Mouse (Mus musculus): Measurements from ENCODE around the gene Flot1. TPM values are rescaled to one million over a fixed set of nuclear protein-coding genes. Genes with fewer than 3 reads are reported as not detected.

Flot1 gene
- polyA plus RNA-seq, 1 experiment = 140 TPM

DNA sequence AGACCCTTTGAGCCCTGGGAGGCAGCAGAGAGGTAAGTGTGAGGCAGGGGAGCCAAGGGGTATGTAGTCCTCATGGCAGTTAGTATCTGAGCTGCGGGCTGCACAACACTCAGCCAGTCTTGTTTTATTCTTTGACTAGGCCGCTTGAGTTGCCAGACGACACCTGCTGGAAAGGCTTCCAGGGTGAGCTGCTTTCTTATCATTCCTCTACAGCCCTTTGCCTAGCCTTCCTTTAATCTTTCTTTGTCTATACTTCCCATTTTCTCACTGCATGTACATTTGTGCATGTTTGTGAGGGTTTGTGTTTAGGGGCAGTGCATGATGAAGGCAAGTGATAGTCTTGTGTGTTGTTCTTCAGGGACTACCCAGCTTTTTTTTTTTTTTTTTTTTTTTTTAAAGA lies 27.9 kb downstream of the Flot1 start:
- TF ChIP-seq CTCF (IDR thresholded peaks at IDR 0.05; ENCODE audit: borderline replicate concordance, insufficient read depth, low read depth, low read length) = no peak
- no peak for TF ChIP-seq POLR2A (IDR thresholded peaks at IDR 0.05; ENCODE audit: borderline replicate concordance, insufficient read depth, low read length)
- WGBS = 90% methylated on average over 3 of the region's 3 CpGs
- no peaks in the 10 kb centered on the region for H3K4me1 ChIP-seq (ENCODE audit: control insufficient read depth, insufficient read depth, low read length)
- H3K27ac ChIP-seq (ENCODE audit: insufficient read depth, low read length) = no peak overlapping the region
- no peak overlapping the region for H3K4me3 ChIP-seq (replicated peaks; ENCODE audit: insufficient read depth, low read depth, low read length)
- no peaks in the 10 kb centered on the region for H3K27me3 ChIP-seq (ENCODE audit: control insufficient read depth, insufficient read depth, low read length)
- no peak for DNase-seq

DNA sequence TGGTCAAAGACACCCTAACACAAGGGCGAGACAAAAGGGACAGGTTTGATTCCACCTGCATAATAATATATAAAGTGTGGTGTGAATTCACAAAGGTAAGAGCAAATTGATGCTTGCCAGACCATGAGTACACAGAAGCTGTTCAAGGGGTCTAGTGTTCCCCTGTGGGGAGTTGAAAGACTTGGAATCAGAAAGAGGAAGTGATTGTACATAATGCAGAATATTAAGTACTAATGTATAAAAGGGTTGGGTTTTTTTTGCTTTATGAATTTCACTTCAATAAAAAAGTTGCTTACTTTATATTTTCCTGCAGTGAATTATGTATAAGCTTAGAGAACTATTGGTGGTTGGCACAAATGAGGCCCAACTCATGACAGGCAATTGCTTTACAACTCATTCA lies 36.3 kb downstream of the Flot1 start:
- WGBS = 95% methylated on average over 1 of the region's 1 CpGs
- Histone ChIP-seq H3K4me1 (ENCODE audit: control insufficient read depth, insufficient read depth, low read length) (no peaks in the 10 kb centered on the region), H3K27ac (ENCODE audit: insufficient read depth, low read length) (no peak overlapping the region), H3K4me3 (replicated peaks; ENCODE audit: insufficient read depth, low read depth, low read length) (no peak overlapping the region), H3K27me3 (ENCODE audit: control insufficient read depth, insufficient read depth, low read length) (no peaks in the 10 kb centered on the region)
- DNase-seq = no peak
- TF ChIP-seq CTCF (IDR thresholded peaks at IDR 0.05; ENCODE audit: borderline replicate concordance, insufficient read depth, low read depth, low read length) = no peak
- TF ChIP-seq POLR2A (IDR thresholded peaks at IDR 0.05; ENCODE audit: borderline replicate concordance, insufficient read depth, low read length) = no peak

DNA sequence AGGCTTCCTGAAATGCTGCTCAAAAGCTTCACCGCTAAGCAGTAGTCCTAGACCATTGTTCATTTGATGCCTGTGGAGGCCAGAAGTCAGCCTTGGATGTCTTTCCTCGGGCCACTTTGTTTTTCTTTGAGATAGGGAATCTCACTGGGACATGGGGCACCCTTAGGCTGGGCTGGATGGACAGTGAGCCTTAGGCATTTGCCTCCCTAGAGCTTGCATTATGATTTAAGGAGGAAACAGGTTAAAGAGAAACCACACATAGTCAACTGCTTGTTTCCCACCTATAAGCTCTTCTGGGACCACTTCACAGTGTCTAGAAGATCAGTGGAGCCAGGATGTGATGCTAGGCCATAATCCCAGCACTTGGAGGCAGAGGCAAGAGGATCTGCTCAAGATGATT lies 36.8 kb downstream of the Flot1 start:
- no peaks in the 10 kb centered on the region for H3K4me1 ChIP-seq (ENCODE audit: control insufficient read depth, insufficient read depth, low read length)
- 81% methylated on average over 2 of the region's 2 CpGs for WGBS
- H3K4me3 ChIP-seq (replicated peaks; ENCODE audit: insufficient read depth, low read depth, low read length) = no peak overlapping the region
- no peak for TF ChIP-seq CTCF (IDR thresholded peaks at IDR 0.05; ENCODE audit: borderline replicate concordance, insufficient read depth, low read depth, low read length)
- no peak for TF ChIP-seq POLR2A (IDR thresholded peaks at IDR 0.05; ENCODE audit: borderline replicate concordance, insufficient read depth, low read length)
- H3K27me3 ChIP-seq (ENCODE audit: control insufficient read depth, insufficient read depth, low read length) = no peaks in the 10 kb centered on the region
- H3K27ac ChIP-seq (ENCODE audit: insufficient read depth, low read length) = no peak overlapping the region
- DNase-seq = no peak

DNA sequence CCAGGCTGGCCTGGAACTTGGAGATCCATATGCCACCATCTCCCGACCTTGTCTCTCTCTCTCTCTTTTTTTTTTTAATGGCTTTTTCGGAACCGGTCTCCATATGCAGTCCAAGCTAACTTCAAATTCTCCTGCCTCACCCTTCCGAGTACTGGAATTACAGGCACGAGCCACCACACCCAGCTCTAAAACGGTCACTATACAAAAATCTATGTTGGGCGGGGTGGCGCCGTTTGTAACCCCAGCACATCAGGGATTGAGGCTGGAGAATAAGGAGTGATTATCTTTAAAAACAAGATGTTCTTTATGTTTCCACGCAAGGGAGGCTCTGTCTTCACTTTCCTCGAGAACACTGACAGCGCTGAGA lies 37.8 kb downstream of the Flot1 start:
- WGBS = 4% methylated on average over 12 of the region's 12 CpGs
- Histone ChIP-seq H3K27me3 (ENCODE audit: control insufficient read depth, insufficient read depth, low read length) (no peaks in the 10 kb centered on the region), H3K4me3 (replicated peaks; ENCODE audit: insufficient read depth, low read depth, low read length) (peak overlapping the region; percentile 79), H3K27ac (ENCODE audit: insufficient read depth, low read length) (0 out of 2 replicates have a peak overlapping the region, but pooled peaks have one; percentile 8), H3K4me1 (ENCODE audit: control insufficient read depth, insufficient read depth, low read length) (no peaks in the 10 kb centered on the region)
- DNase-seq = no peak
- no peak for TF ChIP-seq POLR2A (IDR thresholded peaks at IDR 0.05; ENCODE audit: borderline replicate concordance, insufficient read depth, low read length)
- TF ChIP-seq CTCF (IDR thresholded peaks at IDR 0.05; ENCODE audit: borderline replicate concordance, insufficient read depth, low read depth, low read length) = no peak

DNA sequence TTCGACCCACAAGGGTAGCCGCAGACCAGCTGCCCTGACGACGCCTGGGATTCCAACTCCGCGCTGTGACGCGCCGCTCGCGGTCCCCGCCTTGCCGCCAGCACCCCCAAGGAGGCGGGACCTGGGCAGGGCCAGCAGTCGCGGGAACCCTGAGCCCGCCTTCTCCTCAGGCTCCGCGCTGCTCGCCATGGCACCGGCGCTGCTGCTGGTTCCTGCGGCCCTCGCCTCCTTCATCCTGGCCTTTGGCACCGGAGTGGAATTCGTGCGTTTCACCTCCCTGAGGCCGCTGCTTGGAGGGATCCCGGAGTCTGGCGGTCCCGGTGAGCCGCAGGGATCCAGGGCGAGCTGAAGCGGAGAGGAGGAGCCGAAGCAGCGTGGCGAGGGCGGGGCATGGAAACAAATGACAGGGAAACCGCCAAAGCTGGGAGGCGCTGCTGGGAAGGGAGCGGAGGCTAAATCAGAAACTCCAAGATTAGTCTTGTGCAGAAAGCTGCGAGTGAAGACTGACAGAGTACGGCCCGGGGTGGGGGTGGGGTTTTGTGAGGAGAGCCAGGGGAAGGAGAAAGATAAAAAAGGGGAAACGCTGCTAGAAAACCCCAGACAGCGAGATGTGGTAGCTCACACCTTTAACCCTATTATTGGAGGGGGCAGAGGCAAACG lies 38.3 kb downstream of the Flot1 start, which contains the start of gene Nrm:
Gene Nrm (plus strand): TSS at position 121 of the 660 bp plus-strand sequence.
- H3K27ac ChIP-seq (ENCODE audit: insufficient read depth, low read length) = peak within 1 kb of the TSS; percentile 31; the same call in 1 of the 2 replicates
- peak within 1 kb of the TSS; percentile 79 for H3K4me3 ChIP-seq (replicated peaks; ENCODE audit: insufficient read depth, low read depth, low read length)
- H3K4me1 ChIP-seq (ENCODE audit: control insufficient read depth, insufficient read depth, low read length) = no peaks in the 10 kb centered on the region
- TF ChIP-seq POLR2A (IDR thresholded peaks at IDR 0.05; ENCODE audit: borderline replicate concordance, insufficient read depth, low read length) = peak; percentile 91
- peak; percentile 25; the same call in 1 of the 2 replicates for TF ChIP-seq CTCF (IDR thresholded peaks at IDR 0.05; ENCODE audit: borderline replicate concordance, insufficient read depth, low read depth, low read length)
- H3K27me3 ChIP-seq (ENCODE audit: control insufficient read depth, insufficient read depth, low read length) = no peaks in the 10 kb centered on the region
- peak; percentile 91 to 94 for DNase-seq
- WGBS = 1% methylated on average over 47 of the region's 47 CpGs

DNA sequence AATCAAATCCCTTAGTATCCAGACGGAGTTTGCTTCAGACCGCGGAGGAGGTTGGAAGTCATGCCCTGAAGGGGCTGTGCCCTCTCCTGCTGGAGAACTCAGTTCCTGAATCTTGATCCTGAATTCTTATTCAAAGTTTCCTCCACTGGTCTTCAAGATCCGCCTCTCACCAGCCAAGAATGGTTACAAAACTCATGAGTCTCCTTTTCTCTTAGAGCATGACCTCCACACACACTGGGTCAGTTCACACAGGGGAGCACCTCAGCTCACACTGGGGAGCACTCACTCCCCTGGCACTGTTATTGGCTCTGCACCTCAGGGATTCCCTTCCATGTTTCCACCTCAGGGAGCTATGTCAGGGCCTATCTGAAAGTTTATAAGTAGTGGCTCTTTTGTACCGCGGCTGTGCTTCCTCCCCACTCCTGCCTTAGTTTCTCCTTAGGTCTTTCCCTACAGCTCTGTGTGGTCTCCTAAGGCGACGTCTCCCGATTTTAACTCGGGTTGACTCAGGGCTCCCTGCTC lies 41.9 kb downstream of the Flot1 start:
- Histone ChIP-seq H3K27me3 (ENCODE audit: control insufficient read depth, insufficient read depth, low read length) (no peaks in the 10 kb centered on the region), H3K4me3 (replicated peaks; ENCODE audit: insufficient read depth, low read depth, low read length) (no peak overlapping the region), H3K27ac (ENCODE audit: insufficient read depth, low read length) (no peak overlapping the region), H3K4me1 (ENCODE audit: control insufficient read depth, insufficient read depth, low read length) (no peaks in the 10 kb centered on the region)
- TF ChIP-seq CTCF (IDR thresholded peaks at IDR 0.05; ENCODE audit: borderline replicate concordance, insufficient read depth, low read depth, low read length) = no peak
- no peak for TF ChIP-seq POLR2A (IDR thresholded peaks at IDR 0.05; ENCODE audit: borderline replicate concordance, insufficient read depth, low read length)
- DNase-seq = no peak
- 32% methylated on average over 10 of the region's 10 CpGs for WGBS

DNA sequence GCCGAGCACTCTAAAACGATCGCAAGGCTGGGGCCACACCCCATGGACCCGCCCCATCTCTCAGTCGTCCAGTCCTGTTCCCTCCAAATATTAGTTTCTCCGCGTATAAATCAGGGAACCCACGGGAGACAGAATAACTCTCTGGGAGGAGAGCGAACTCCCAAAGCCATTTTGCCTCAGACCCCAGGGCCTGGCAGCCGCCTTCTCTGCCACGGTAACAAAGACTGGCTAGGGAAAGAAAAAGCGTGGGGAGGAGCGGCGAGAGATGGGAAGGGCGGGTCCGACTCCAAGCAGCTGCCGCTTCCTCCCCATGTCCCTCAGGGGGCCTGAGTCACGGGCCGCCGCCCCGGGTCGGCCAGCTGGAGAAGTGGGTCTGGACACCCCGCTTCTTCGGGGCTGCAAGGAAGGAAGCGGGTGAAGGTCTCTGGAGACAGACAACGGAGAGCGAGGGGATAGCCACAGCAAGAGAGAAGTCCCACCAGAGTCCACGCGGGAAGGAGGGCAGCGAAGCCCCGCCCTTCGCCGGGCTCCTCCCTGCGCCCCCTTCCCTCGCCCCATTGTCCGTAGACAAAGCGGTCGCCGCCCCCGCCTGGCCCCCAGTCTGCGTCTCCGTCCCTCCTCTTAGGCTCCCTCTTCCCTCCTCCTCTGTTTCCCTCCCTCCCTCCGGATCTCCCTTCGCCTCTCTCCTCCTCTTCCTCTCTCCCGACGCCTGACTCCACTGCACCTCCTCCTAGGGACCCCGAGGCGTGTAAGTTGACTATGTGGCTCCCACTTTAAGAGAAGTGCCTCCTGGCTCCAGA lies 42.7 kb downstream of the Flot1 start, which contains the start of gene Ppp1r18:
Gene Ppp1r18 (plus strand): TSS at position 113 of the 800 bp plus-strand sequence.
- Histone ChIP-seq H3K4me1 (ENCODE audit: control insufficient read depth, insufficient read depth, low read length) (no peaks in the 10 kb centered on the region), H3K27ac (ENCODE audit: insufficient read depth, low read length) (peak within 1 kb of the TSS; percentile 45; the same call in 1 of the 2 replicates), H3K4me3 (replicated peaks; ENCODE audit: insufficient read depth, low read depth, low read length) (peak within 1 kb of the TSS; percentile 61), H3K27me3 (ENCODE audit: control insufficient read depth, insufficient read depth, low read length) (no peaks in the 10 kb centered on the region)
- WGBS = under 1% methylated on average over 48 of the region's 48 CpGs
- DNase-seq = peak; percentile 40 to 41
- no peak for TF ChIP-seq CTCF (IDR thresholded peaks at IDR 0.05; ENCODE audit: borderline replicate concordance, insufficient read depth, low read depth, low read length)
- TF ChIP-seq POLR2A (IDR thresholded peaks at IDR 0.05; ENCODE audit: borderline replicate concordance, insufficient read depth, low read length) = no peak
